Mouse (Mus musculus): ENCODE results near the gene Ubtf.

GRCm38 (mm10) chr11:102350981-102351523 is 31.5 kb upstream of the Ubtf start:
- TF ChIP-seq CTCF (IDR thresholded peaks at IDR 0.05) (no peak), POLR2A (IDR thresholded peaks at IDR 0.05; ENCODE audit: insufficient read depth, low read depth, low read length) (no peak)
